Mouse (Mus musculus) cerebellum, postnatal 10 days (tissue): ENCODE data around the gene Olfr572.
A peak's percentile ranks its signal among the peaks of the same experiment; 100 is the strongest.

Source experiments
- DNase-seq, 2 experiments: peaks; one replicate each; pipeline ENCODE4 v3.0.0; 2021; ENCODE audit warnings: mixed read lengths in 2 of 2

The Olfr572 gene

DNA sequence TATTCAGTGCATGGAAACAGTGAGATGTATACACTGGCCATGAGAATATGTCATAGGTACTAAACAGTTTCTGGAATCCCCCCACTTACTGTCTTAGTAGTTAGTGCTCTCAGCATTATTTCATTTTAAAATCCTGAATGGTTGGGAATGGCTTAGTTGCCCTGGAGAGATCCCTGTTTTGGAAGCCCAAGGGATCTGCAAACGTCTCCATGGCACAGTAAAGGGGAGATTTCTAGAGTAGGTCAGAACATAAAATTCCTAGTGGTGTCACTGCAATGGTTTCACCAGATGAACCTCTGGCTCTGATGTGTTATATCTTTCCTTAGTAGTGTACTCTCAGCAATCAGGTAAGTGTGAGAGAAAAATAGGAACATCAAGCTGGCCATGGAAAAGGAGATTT, at the start of gene Olfr572:
Gene Olfr572, plus strand, starts transcription at position 301 of the 400 bp plus-strand sequence.
- no peak for DNase-seq

- DNase-seq, result no peak
Measured at GRCm38 (mm10) chr7:102876822-102877221, 47.4 kb upstream of the Olfr572 start, which contains the start of gene Olfr568. Olfr568 (plus strand) TSS chr7:102877122.

GRCm38 (mm10) chr7:102890782-102891181, 33.4 kb upstream of the Olfr572 start, which contains the start of gene Olfr569:
Olfr569 (minus strand) TSS chr7:102890882.
- DNase-seq, result no peak

DNA sequence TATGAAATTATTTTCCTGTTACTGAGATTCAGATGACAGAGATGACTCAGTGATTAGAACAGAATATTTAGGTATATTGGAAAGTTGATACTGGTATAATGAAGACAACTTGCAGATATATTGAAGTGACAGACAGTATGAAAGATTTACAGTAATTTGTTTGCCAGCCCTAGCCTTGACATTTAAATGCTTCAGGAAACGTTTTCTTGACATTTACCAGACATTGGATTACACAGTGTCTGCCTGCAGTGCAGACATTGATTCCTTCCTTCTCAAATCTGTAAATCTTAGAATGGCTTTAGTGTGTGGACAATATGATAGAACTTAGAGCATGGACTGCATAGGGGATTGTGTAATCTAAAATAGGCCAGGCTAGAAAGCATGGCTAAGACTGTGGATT, 8.9 kb upstream of the Olfr572 start:
- DNase-seq, result no peak

DNA sequence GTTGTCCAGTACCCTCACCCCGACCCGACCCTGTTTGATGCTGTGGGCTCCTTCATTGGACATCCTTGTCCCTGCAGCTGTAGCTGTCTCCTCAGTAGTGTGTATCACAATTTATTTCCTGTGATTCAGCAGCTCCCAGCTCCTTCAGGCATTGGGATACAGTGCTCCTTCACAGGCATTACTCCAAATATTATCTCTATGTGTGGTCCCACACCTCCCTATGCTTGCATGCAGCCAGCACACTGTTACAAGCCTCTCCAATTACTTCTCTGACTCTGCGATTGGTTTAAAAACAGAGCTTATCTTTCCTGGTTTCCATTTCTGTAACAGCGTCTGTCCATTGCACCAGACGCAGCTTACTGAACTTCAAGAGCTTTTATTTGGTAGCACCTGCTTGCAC, 7.8 kb upstream of the Olfr572 start:
- DNase-seq, result no peak

DNA sequence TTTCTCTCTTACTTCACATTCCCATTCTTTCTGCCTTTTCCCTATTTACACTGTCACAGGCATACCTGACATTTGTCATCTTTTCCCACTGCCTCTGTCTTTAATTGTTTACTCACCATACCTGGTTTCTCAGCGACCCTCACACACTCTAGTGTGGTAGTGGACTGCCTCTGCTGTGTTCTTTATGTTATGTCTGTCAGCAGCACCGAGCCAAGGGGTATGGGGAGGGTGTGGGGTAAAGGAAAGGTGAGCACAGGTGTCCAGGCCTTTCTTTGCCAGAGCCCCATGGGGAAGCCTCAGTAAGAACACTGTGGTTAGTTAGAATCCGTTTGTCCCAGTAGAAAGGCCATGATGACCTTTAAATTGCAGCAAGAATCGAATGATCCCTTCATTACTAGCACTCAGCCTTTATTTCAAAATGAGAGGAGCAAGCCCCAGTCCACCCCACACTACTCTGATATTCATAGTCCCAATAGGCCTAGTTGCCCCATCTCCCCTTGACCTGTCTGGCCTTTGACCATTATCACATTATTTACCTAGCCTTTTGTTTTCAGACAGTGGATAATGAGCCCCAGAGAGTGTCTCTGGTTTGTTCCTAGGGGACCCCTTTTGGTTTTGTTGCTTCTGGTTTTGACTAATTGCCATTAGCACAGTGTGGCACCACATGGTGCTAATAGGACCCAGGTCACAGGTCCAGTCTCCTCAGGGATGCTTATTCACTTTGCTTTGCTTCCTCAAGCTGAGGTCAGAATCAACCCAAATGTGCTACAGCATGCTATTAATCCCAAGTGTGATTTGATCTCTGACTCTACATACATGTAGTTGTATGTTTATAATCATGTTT, 7.0 kb upstream of the Olfr572 start, which contains the start of gene Olfr571:
Gene Olfr571, minus strand, starts transcription at position 505 of the 844 bp plus-strand sequence.
- DNase-seq, result no peak

DNA sequence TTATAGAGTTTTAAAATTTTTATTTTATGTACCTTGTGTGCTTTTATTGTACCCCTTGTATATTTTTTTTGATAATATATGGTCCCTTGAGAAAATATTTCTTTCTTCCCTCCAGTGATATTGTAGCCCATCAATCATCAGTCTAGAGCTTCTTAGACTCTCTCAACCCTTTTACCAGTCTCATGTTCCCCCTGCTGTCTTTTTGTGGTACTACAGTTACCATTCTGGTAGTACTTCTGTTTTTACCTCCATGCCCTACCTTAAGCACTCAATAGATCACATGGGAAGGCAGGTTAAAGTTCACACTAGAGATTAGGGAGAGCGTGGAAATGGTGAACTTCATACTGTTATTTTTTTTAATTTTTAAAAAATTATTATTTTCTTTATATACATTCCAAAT, 4.6 kb upstream of the Olfr572 start:
- DNase-seq, result peak; percentile 69 to 82

DNA sequence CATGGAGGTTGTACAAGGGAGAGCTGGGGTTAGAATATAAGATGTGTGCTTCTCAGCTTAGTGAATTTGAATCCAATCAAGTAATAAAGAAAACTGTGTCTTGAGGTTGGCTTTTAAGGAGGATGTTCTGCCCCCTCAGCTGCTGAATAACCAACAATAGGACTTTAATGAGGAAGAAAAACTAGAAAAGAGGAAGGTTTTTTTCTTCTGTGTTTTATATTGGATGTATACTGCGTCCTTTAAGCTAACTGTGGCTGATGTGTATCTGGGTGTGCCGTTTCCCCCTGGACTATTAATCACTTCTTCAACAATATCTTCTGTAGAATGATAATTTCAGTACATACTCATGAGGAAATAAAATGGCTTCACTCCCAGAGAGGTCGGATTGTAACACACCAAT, 2.9 kb downstream of the Olfr572 start:
- DNase-seq, result no peak

DNA sequence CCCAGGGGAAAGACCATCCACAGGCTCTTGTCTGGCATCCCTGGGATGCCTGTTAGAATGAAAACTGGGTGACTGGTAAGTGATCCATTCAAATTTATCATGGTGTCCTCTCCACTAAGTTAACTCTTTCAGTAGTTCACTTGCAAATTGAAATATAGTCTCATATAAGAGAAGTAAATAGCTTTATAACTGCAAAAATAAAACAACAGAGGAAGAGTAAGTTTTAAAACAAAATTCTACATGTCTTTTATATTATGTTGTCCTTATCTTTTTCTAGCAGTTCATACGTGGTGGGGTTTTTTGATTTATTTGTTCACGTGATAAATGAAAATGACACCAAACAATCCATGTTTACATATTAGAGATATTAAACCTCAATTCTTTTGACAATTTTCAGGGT, 18.3 kb downstream of the Olfr572 start, which contains the start of gene Olfr573-ps1:
Gene Olfr573-ps1, minus strand, starts transcription at position 101 of the 400 bp plus-strand sequence.
- DNase-seq, result no peak

GRCm38 (mm10) chr7:102943417-102943816, 19.2 kb downstream of the Olfr572 start:
- DNase-seq, result no peak

- DNase-seq, result no peak
Measured at GRCm38 (mm10) chr7:102948167-102948566, 24.0 kb downstream of the Olfr572 start, which contains the start of gene Olfr574. Olfr574 (plus strand) TSS chr7:102948467.

DNA sequence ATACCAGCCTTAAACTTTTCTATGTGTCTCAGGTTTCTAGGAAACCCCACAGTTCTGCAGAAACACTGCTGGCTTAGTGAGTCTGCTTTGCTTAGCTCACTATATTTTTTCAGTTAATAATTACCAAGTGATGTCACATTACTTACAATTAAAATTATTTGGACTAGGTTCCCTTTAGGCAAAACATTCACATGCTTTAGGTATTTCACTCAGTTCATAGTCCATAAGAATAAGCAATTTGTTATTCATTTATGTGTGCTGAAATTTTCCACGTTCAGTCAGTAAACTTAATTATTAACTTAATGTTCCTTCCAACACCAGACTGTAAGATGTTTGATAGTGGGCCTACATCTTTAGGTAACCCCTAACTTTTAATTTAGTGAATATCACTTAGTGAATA, 26.5 kb downstream of the Olfr572 start:
- no peak for DNase-seq

GRCm38 (mm10) chr7:102958137-102958536, 33.9 kb downstream of the Olfr572 start:
- DNase-seq, result no peak

DNA sequence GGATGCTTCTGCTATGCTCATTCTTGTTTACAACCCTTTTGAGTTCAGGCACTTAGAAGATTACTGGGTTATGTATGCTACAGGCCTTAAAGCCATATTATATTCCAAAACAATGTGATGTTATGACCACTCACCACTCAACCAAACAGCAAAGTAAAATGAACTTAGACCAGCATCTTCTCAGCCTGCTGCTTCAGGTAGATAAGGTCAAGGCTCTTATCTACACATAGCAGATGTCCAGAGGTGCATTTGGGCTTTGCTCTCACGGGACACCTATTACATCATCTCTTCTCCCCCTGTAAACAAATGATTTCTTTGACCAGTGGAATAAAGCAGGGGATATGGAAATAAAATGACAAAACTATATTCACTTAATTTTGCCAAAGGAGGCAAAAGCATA, 34.4 kb downstream of the Olfr572 start, which contains the start of gene Olfr575:
Gene Olfr575, minus strand, starts transcription at position 183 of the 400 bp plus-strand sequence.
- no peak for DNase-seq

DNA sequence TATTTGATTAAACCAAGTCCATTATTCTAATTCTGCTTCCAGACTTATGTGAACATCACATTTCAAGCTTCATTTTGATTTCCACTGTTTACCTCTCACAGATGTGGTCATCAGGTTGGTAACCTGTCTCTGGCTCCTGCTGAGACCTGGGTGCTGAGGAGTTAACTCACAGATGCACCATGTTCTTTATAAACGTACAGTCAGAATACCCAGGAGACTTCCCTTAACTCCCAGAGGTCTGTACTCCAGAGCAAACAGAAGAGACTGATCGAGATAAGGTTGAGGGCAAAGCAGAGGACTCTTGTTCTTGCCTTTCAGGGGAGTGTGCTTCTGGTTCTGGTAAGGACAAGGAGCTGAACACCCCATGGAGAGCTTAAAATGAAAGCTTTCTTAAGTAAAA, 38.2 kb downstream of the Olfr572 start, which contains the start of gene Olfr576:
Gene Olfr576, plus strand, starts transcription at position 301 of the 400 bp plus-strand sequence.
- DNase-seq, result no peak

- DNase-seq, result no peak
Measured at GRCm38 (mm10) chr7:102974399-102974798, 50.2 kb downstream of the Olfr572 start.

GRCm38 (mm10) chr7:102975843-102976242, 51.6 kb downstream of the Olfr572 start, which contains the start of gene Olfr577:
Olfr577 (minus strand) TSS chr7:102975943.
- DNase-seq, result no peak
